Mouse (Mus musculus): ENCODE results near the gene Prr32.

Prr32 gene

GRCm38 (mm10) chrX:45090604-45091003, at the start of gene Prr32:
Prr32 (plus strand) TSS chrX:45090904.
- no peak for DNase-seq (ENCODE audit: low spot score)

All from ovary, postnatal 36 days (tissue).